Mouse (Mus musculus) liver, embryonic 11.5 days (tissue): ENCODE results near the gene Bud13. TPM values are rescaled to one million over a fixed set of nuclear protein-coding genes. Genes with fewer than 3 reads are reported as not detected.

ENCODE experiments used
- ATAC-seq: fragments of 200-750 bp; cut with Nextera tagmentation; replicated peaks from 2 replicates; pipeline ENCODE4 v1.8.0; 2017; ENCODE audit warnings: moderate number of reproducible peaks, mild to moderate bottlenecking, moderate TSS enrichment, moderate library complexity; ENCODE audit not compliant: low FRiP score
- DNase-seq: peaks from one replicate; pipeline ENCODE4 v3.0.0-alpha.2; 2017; ENCODE audit warnings: low spot score
- H3K27ac ChIP-seq: fragments of 300-500 bp; sonication (generic); 2 replicates; pipeline ENCODE4 v1.5.1; 2014; ENCODE audit warnings: mild to moderate bottlenecking, low read depth, low read length, control low read depth
- H3K27me3 ChIP-seq: fragments of 300-500 bp; sonication (generic); replicated peaks from 2 replicates; pipeline ENCODE4 v1.6.1; 2014; ENCODE audit warnings: low read length, mixed read lengths; ENCODE audit not compliant: control insufficient read depth, insufficient read depth
- H3K36me3 ChIP-seq: fragments of 300-500 bp; sonication (generic); 2 replicates; pipeline ENCODE4 v1.6.1; 2014; ENCODE audit warnings: mild to moderate bottlenecking, low read length, moderate library complexity, mixed read lengths; ENCODE audit not compliant: control insufficient read depth, insufficient read depth
- H3K4me1 ChIP-seq: fragments of 300-500 bp; sonication (generic); replicated peaks from 2 replicates; pipeline ENCODE4 v1.6.1; 2014; ENCODE audit warnings: low read length, mixed read lengths; ENCODE audit not compliant: control insufficient read depth, insufficient read depth
- H3K4me2 ChIP-seq: fragments of 300-500 bp; sonication (generic); 2 replicates; pipeline ENCODE4 v1.6.1; 2014; ENCODE audit warnings: mild to moderate bottlenecking, control low read depth, moderate library complexity
- H3K4me3 ChIP-seq: fragments of 300-500 bp; sonication (generic); 2 replicates; pipeline ENCODE4 v1.5.1; 2014; ENCODE audit warnings: low read depth, low read length, control low read depth
- H3K9ac ChIP-seq: fragments of 300-500 bp; sonication (generic); 2 replicates; pipeline ENCODE4 v1.6.1; 2014; ENCODE audit warnings: low read depth, low read length, control low read depth
- H3K9me3 ChIP-seq: fragments of 300-500 bp; sonication (generic); 2 replicates; pipeline ENCODE4 v1.6.1; 2016; ENCODE audit warnings: low read length, inconsistent platforms, mixed read lengths; ENCODE audit not compliant: control insufficient read depth
- WGBS: fragments of 180-500 bp; shearing (Covaris S2); extraction: QIAGEN DNeasy Blood & Tissue Kit; methylation state at CpG from one replicate; pipeline ENCODE4 v1.1.7; 2014; 5-methylcytosine and 5-hydroxymethylcytosine counted together
- polyA plus RNA-seq: library from polyadenylated mRNA; unstranded; fragments of >200 nt; fragmentation: Nextera tagmentation; extraction: Ambion mirVana; gene quantifications from 2 replicates; pipeline ENCODE4 v1.2.1, GENCODE M21; 2014

Bud13 gene
- polyA plus RNA-seq, result 20.7 and 22.4 TPM in 2 replicates

DNA sequence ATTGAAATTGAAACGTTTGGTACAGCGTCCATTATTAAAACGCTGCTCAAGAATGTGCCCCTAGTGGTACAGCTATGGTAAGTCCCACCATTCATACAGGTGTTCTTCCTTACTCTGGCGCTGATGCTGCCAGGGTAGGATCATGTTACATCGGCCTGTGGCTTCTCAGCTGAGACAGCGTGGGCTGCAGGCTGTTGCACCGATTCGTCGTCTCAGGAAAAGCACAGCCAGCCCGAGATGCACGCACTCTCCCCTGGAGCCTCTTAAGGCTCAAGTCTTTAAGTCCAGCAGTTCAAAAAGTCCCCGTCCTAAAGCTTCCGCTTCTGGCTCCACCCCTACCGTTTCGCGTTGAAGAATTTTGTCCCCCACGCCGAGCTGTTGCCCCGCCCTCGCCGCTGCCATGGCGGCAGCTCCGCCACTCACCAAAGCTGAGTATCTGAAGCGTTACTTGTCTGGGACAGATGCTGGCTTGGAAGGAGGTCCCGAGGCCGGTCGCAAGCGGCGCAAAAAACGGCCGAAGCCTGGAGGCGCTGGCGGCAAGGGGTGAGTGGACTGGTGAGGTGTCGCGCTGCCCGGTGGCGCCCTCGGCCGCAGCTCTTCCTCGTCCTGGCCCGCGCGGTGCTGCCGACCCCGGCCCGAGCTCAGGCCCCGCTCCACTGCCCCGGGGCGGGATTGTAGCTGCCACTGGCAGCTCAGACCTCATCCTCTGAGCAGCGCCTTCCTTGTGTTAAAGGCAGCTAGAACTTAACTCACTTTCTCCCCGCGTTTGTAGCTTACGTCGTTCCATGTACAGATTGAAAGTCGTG is at the start of gene Bud13:
Bud13 (plus strand) TSS at position 378 of the 806 bp plus-strand sequence.
- peak within 1 kb of the TSS; percentile 88 for H3K9ac ChIP-seq
- under 1% methylated on average over 55 of the region's 55 CpGs for WGBS
- peaks cover 7% of the 10 kb centered on the region for H3K4me1 ChIP-seq
- peak within 1 kb of the TSS; percentile 78 for H3K27ac ChIP-seq
- peaks cover 32% of the 10 kb centered on the region for H3K36me3 ChIP-seq
- H3K9me3 ChIP-seq, result no peaks in the 10 kb centered on the region
- H3K27me3 ChIP-seq, result no peaks in the 10 kb centered on the region
- peak; percentile 90 for ATAC-seq
- H3K4me3 ChIP-seq, result peak within 1 kb of the TSS; percentile 97
- H3K4me2 ChIP-seq, result peak within 1 kb of the TSS; percentile 78
- peak; percentile 93 for DNase-seq

DNA sequence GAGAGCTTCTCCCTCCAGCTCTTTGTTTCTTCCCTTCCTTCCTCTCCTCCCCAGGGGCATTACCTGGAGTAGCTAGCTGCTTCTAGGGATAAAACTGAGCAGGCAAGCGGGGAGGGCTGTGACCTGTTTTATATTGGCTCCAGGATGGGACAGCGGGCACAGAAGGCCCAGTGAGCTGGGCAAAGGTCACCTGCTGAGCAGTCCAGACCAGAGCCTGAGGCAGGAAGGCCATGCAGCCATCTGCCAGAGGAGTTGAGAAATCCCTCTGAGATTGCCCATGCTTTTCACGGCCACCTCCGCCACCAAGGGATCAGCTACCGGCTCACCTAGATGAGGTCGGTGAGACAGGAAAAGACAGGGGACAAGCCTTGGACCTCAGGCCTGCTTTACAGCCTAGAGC is 47.6 kb upstream of the Bud13 start:
- Histone ChIP-seq H3K9ac (no peak overlapping the region), H3K4me3 (no peak overlapping the region), H3K9me3 (no peaks in the 10 kb centered on the region), H3K27ac (no peak overlapping the region), H3K4me1 (peaks cover 6% of the 10 kb centered on the region; the same call in 1 of the 2 replicates), H3K27me3 (no peaks in the 10 kb centered on the region; the same call in none of the 2 replicates), H3K36me3 (no peaks in the 10 kb centered on the region), H3K4me2 (no peak overlapping the region)
- ATAC-seq (no peak), DNase-seq (no peak)
- 81% methylated on average over 6 of the region's 6 CpGs for WGBS

DNA sequence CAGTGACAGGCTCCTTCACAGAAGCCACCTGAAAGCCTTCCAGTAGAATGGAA is 47.4 kb upstream of the Bud13 start, which contains the start of gene Apoc3:
Apoc3 (minus strand) TSS at position 41 of the 53 bp plus-strand sequence.
- H3K9ac ChIP-seq, result no peak within 1 kb of the TSS
- no peak for DNase-seq
- no peak within 1 kb of the TSS for H3K4me3 ChIP-seq
- no peaks in the 10 kb centered on the region for H3K9me3 ChIP-seq
- no peak within 1 kb of the TSS for H3K4me2 ChIP-seq
- H3K4me1 ChIP-seq, result peaks cover 5% of the 10 kb centered on the region; the same call in 1 of the 2 replicates
- no peak within 1 kb of the TSS for H3K27ac ChIP-seq
- no peak for ATAC-seq
- H3K36me3 ChIP-seq, result no peaks in the 10 kb centered on the region
- H3K27me3 ChIP-seq, result no peaks in the 10 kb centered on the region; the same call in none of the 2 replicates

DNA sequence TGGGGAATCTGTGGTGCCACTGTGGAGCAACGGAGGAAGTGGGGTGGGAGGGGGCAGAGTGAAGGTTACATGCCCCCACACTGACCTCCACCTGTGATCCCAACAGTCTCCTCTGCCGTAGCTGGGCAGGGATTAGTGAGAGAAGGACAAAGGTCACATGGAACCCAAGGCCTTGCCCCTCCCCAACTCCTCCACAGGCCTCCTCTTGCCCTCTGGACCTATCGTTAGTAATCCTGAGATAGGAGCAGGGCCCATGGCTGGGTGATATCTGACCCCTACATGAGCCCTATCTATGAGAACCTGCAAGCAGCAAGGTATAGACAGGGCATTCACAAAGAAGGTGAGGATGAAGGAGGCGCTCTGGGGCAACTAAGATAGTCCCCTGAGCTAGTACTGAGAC is 47.2 kb upstream of the Bud13 start:
- Histone ChIP-seq H3K9ac (no peak overlapping the region), H3K27me3 (no peaks in the 10 kb centered on the region; the same call in none of the 2 replicates), H3K27ac (no peak overlapping the region), H3K36me3 (no peaks in the 10 kb centered on the region), H3K4me2 (no peak overlapping the region), H3K4me1 (peaks cover 4% of the 10 kb centered on the region; the same call in 1 of the 2 replicates), H3K9me3 (no peaks in the 10 kb centered on the region), H3K4me3 (no peak overlapping the region)
- DNase-seq (no peak), ATAC-seq (peak; percentile 76)
- WGBS, result 36% methylated on average over 4 of the region's 4 CpGs

DNA sequence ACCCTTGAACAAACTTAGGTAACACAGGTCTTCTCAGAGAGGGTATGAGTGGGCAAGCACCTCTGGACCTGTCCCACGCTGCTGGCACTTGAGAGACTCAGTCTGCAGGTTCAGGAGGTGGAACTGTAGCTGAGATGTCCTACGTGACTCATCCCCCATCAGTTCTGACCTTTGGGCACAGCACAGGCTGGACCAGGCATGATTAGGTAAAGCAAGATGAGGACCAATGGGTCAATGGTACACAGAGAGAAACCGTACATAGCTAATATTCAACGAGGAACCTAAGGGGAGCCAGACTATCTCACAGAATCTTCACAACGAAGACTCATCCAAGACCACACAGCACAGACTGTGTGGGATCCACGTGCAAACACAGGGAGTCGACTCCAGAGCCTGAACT is 44.0 kb upstream of the Bud13 start:
- no peak overlapping the region for H3K27ac ChIP-seq
- DNase-seq (no peak), ATAC-seq (no peak)
- H3K4me2 ChIP-seq, result no peak overlapping the region
- no peaks in the 10 kb centered on the region for H3K27me3 ChIP-seq
- H3K4me3 ChIP-seq, result no peak overlapping the region
- no peaks in the 10 kb centered on the region for H3K36me3 ChIP-seq
- H3K9me3 ChIP-seq, result no peaks in the 10 kb centered on the region
- whole genome bisulfite sequencing, result 78% methylated on average over 7 of the region's 7 CpGs
- no peak overlapping the region for H3K9ac ChIP-seq
- peaks cover 4% of the 10 kb centered on the region; the same call in 1 of the 2 replicates for H3K4me1 ChIP-seq

DNA sequence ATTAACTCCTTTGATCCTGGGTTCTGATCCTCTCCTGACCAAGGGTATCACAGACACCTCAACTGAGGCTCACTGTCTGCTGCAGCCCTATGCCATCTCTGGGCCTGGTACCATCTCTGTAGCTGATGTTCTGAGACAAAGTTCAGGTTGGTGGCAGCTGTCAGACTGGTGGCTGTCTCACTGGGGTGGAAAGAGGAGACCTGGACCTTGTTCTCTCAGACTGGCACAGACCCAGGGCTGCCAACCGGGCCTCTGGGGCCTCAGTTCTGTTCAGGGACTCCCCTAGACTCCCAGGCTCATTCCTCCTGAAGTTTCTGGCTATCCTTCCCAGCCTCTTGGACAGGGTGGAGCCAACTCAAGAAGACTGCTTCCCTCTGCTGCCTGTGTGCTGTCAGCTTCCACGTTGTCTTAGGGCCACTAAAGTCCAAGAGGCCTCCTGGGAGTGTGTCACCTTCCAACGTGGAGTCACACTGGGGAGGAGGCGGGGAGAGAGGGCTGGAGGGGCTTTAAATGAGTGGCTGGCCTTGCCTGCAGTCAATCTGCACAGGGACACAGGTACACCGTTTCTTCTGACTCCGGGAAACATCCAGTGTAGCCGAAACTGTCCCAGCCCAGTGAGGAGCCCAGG is 42.2 kb upstream of the Bud13 start, which contains the start of gene Apoa4:
Apoa4 (plus strand) TSS at position 171 of the 628 bp plus-strand sequence.
- H3K4me1 ChIP-seq, result peaks cover under 1% of the 10 kb centered on the region; the same call in 1 of the 2 replicates
- H3K4me2 ChIP-seq, result no peak within 1 kb of the TSS
- no peak for ATAC-seq
- H3K4me3 ChIP-seq, result no peak within 1 kb of the TSS
- WGBS, result 61% methylated on average over 7 of the region's 7 CpGs
- DNase-seq, result no peak
- no peaks in the 10 kb centered on the region for H3K36me3 ChIP-seq
- no peak within 1 kb of the TSS for H3K9ac ChIP-seq
- no peaks in the 10 kb centered on the region for H3K27me3 ChIP-seq
- no peak within 1 kb of the TSS for H3K27ac ChIP-seq
- H3K9me3 ChIP-seq, result no peaks in the 10 kb centered on the region

DNA sequence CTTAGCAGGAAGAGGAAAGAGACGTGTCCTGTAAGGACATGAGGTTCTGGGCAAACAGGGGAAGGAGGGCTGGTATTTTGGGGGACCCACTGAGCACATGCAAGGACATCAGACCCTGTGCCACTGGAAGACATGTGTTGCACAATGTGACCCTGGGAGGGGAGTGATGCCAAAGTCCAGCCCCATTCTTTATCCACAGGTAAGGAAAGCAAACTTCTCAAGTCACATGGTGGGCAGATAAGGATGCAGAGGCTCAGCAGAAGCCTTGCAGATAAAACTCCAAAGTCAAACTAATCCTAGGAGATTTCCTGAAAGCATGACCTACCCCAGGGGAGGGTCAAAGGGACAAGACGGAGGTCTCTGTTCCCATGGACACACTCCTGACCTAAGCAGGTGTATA is 41.0 kb upstream of the Bud13 start:
- Histone ChIP-seq H3K9ac (no peak overlapping the region), H3K9me3 (no peaks in the 10 kb centered on the region), H3K36me3 (no peaks in the 10 kb centered on the region), H3K4me1 (no peaks in the 10 kb centered on the region; the same call in 1 of the 2 replicates), H3K4me3 (no peak overlapping the region), H3K27me3 (no peaks in the 10 kb centered on the region), H3K27ac (no peak overlapping the region), H3K4me2 (no peak overlapping the region)
- WGBS, result 66% methylated on average over 2 of the region's 2 CpGs
- DNase-seq (no peak), ATAC-seq (no peak)

DNA sequence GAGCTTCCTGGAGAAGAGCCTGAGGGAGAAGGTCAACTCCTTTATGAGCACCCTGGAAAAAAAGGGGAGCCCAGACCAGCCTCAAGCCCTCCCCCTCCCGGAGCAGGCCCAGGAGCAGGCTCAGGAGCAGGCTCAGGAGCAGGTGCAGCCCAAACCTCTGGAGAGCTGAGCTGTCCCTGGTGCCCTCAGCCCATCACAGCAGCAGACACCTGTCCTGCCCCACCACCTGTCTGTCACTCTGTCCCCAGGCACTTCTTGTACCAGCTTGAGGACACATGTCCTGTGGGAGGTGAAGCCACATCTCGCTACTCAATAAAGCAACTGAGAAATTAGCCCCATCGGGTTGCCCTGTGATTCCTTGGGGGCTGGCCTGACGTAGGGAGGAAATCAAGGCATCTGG is 39.7 kb upstream of the Bud13 start:
- 80% methylated on average over 4 of the region's 4 CpGs for WGBS
- no peak overlapping the region for H3K27ac ChIP-seq
- H3K27me3 ChIP-seq, result no peaks in the 10 kb centered on the region
- H3K4me2 ChIP-seq, result no peak overlapping the region
- H3K4me3 ChIP-seq, result no peak overlapping the region
- ATAC-seq, result no peak
- H3K9ac ChIP-seq, result no peak overlapping the region
- H3K4me1 ChIP-seq, result no peaks in the 10 kb centered on the region; the same call in 1 of the 2 replicates
- no peaks in the 10 kb centered on the region for H3K36me3 ChIP-seq
- DNase-seq, result no peak
- no peaks in the 10 kb centered on the region for H3K9me3 ChIP-seq

DNA sequence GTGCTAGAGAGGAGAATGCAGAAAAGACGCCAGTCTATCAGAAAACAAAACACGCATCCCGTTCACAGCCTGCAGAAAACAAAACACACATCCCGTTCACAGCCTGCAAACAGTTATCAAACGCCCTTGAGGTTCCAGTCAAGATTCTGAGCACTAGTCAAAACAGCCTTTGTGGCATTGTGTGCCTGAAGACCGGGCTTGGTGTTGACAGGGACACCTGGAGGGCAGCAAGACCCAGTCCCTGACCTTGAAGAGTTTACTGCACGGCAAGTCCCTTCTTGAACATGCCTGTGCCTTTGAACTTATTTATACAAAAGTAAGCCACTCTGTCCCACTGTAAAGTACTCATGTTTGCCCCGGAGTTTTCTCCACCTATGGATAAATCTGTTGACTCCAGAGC is 39.2 kb upstream of the Bud13 start:
- ATAC-seq (no peak), DNase-seq (no peak)
- WGBS, result 71% methylated on average over 8 of the region's 8 CpGs
- Histone ChIP-seq H3K4me2 (no peak overlapping the region), H3K9ac (no peak overlapping the region), H3K36me3 (no peaks in the 10 kb centered on the region), H3K27ac (no peak overlapping the region), H3K27me3 (no peaks in the 10 kb centered on the region), H3K4me3 (no peak overlapping the region), H3K9me3 (no peaks in the 10 kb centered on the region), H3K4me1 (no peaks in the 10 kb centered on the region)
